ENCODE assay signal across 16 mouse cellular contexts in the genomic region with DNA sequence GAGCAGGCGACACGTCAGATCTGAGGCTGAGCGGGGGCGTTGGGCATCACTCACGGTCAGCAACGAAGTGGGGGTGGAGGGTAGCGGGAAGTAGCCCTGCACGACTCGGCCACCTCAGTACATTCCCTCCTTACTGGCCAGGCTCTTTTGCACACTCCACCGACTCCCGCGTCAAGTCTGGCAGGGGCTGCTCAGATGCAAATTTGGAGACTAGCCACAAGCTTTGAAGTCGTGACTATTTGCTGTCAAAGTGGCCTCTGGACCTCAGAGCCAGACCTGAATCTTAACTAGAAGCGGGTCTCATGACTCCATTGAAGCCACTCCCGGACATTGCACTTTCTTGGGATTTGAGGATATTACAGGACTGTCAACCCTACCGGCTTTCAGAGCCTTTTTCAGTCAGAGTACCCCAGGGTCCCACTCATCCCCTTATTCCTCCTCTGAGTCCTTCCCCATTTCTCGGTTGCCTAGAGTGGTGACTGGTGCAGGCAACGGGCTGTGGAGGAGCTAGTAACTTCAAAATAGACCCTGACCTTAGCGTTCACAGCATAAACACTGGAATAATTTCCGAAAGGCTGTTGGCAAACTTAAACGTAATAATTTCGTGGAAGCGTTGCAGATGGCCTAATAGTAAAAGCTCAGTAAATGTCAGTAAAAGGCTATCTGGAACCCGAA. TPM values are rescaled to one million over a fixed set of nuclear protein-coding genes. Genes with fewer than 3 reads are reported as not detected.
DNase-seq lines count a peak whose midpoint lies in the region; ATAC-seq and TF ChIP-seq lines count a peak whose summit lies in the region.
"Had no signal": no experiment of that assay in that cellular context is flagged by ENCODE, and none has a peak within 500 bp of the region (broad histone marks: within the 10 kb centered on the region; RNA-seq: fewer than 3 reads in every experiment).

No protein-coding gene starts in this region.

- no peak for TF ChIP-seq POLR2A in cerebellum, adult 2 months (IDR thresholded peaks at IDR 0.05; ENCODE audit: borderline replicate concordance, insufficient read depth, low read length)

- ATAC-seq in forebrain, embryonic 11.5 days (replicated peaks; ENCODE audit: low FRiP score), result peak; percentile 21; the same call in 1 of the 2 replicates
- ATAC-seq in forebrain, embryonic 16.5 days, result no peak
- peak; percentile 17; the same call in 1 of the 2 replicates for ATAC-seq in hindbrain, embryonic 12.5 days (ENCODE audit: low FRiP score)
- ATAC-seq in neural tube, embryonic 11.5 days (ENCODE audit: insufficient read depth, low FRiP score, low TSS enrichment), result no peak

- no peak overlapping the region for H3K4me2 ChIP-seq in forebrain, embryonic 11.5 days (ENCODE audit: low read depth, low read length, severe bottlenecking)
- no peak overlapping the region for H3K4me2 ChIP-seq in forebrain, embryonic 16.5 days (ENCODE audit: low read length)
- peak overlapping the region; percentile 38 for H3K4me2 ChIP-seq in hindbrain, embryonic 12.5 days (replicated peaks)
- H3K4me2 ChIP-seq in neural tube, embryonic 11.5 days (ENCODE audit: low read depth), result peak overlapping the region; percentile 15; the same call in 1 of the 2 replicates
- H3K4me2 ChIP-seq: embryonic facial prominence, embryonic 15.5 days; liver, embryonic 13.5 days had no signal

- H3K27me3 ChIP-seq in forebrain, embryonic 11.5 days (ENCODE audit: control insufficient read depth, insufficient read depth, low read length), result peaks cover 94% of the 10 kb centered on the region
- H3K27me3 ChIP-seq in forebrain, embryonic 16.5 days (replicated peaks; ENCODE audit: control insufficient read depth, insufficient read depth, low read length), result peaks cover 81% of the 10 kb centered on the region
- H3K27me3 ChIP-seq in hindbrain, embryonic 12.5 days, result peaks cover 97% of the 10 kb centered on the region
- H3K27me3 ChIP-seq in neural tube, embryonic 11.5 days (ENCODE audit: control insufficient read depth, insufficient read depth, low read length), result peaks cover 87% of the 10 kb centered on the region
- H3K27me3 ChIP-seq in cerebellum, adult 2 months (ENCODE audit: control insufficient read depth, insufficient read depth, low read length), result peaks cover 11% of the 10 kb centered on the region; the same call in 1 of the 2 replicates

- no peak for TF ChIP-seq CTCF in cerebellum, adult 2 months (IDR thresholded peaks at IDR 0.05; ENCODE audit: borderline replicate concordance, insufficient read depth, low read depth, low read length)

- WGBS in forebrain, embryonic 11.5 days, result under 1% methylated on average over 24 of the region's 24 CpGs
- under 1% methylated on average over 24 of the region's 24 CpGs for WGBS in forebrain, embryonic 16.5 days
- under 1% methylated on average over 24 of the region's 24 CpGs for WGBS in hindbrain, embryonic 12.5 days
- WGBS in neural tube, embryonic 11.5 days, result under 1% methylated on average over 24 of the region's 24 CpGs
- WGBS in cerebellum, adult 2 months, result 2% methylated on average over 24 of the region's 24 CpGs

- no peak overlapping the region for H3K4me3 ChIP-seq in forebrain, embryonic 11.5 days (ENCODE audit: low read depth, low read length)
- no peak overlapping the region for H3K4me3 ChIP-seq in forebrain, embryonic 16.5 days (replicated peaks; ENCODE audit: low read length)
- H3K4me3 ChIP-seq in hindbrain, embryonic 12.5 days, result peak overlapping the region; percentile 20
- 0 out of 2 replicates have a peak overlapping the region, but pooled peaks have one; percentile 16 for H3K4me3 ChIP-seq in neural tube, embryonic 11.5 days (ENCODE audit: low read depth, low read length)
- no peak overlapping the region for H3K4me3 ChIP-seq in cerebellum, adult 2 months (replicated peaks; ENCODE audit: insufficient read depth, low read depth, low read length)
- H3K4me3 ChIP-seq: embryonic facial prominence, embryonic 15.5 days; liver, embryonic 13.5 days had no signal

- no peaks in the 10 kb centered on the region for H3K9me3 ChIP-seq in forebrain, embryonic 11.5 days (ENCODE audit: control insufficient read depth, low read length)
- H3K9me3 ChIP-seq in forebrain, embryonic 16.5 days (ENCODE audit: control insufficient read depth, low read length), result no peaks in the 10 kb centered on the region
- no peaks in the 10 kb centered on the region for H3K9me3 ChIP-seq in hindbrain, embryonic 12.5 days (replicated peaks)
- no peaks in the 10 kb centered on the region for H3K9me3 ChIP-seq in neural tube, embryonic 11.5 days (ENCODE audit: control insufficient read depth, low read length)
- H3K9me3 ChIP-seq: embryonic facial prominence, embryonic 15.5 days; liver, embryonic 13.5 days had no signal

- 0 out of 2 replicates have a peak, but pooled peaks cover 4% of the 10 kb centered on the region for H3K4me1 ChIP-seq in forebrain, embryonic 11.5 days (replicated peaks; ENCODE audit: control insufficient read depth, insufficient read depth, low read length)
- peaks cover 6% of the 10 kb centered on the region for H3K4me1 ChIP-seq in forebrain, embryonic 16.5 days (replicated peaks; ENCODE audit: control insufficient read depth, insufficient read depth, low read length)
- peaks cover 9% of the 10 kb centered on the region for H3K4me1 ChIP-seq in hindbrain, embryonic 12.5 days
- no peaks in the 10 kb centered on the region for H3K4me1 ChIP-seq in neural tube, embryonic 11.5 days (ENCODE audit: control insufficient read depth, insufficient read depth, low read length)
- H3K4me1 ChIP-seq in cerebellum, adult 2 months (ENCODE audit: control insufficient read depth, insufficient read depth, low read length), result no peaks in the 10 kb centered on the region
- H3K4me1 ChIP-seq: liver, embryonic 13.5 days had no signal

- no peak overlapping the region for H3K9ac ChIP-seq in forebrain, embryonic 11.5 days (ENCODE audit: low read length)
- H3K9ac ChIP-seq in forebrain, embryonic 16.5 days (replicated peaks; ENCODE audit: low read depth, low read length), result no peak overlapping the region
- peak overlapping the region; percentile 6; the same call in 1 of the 2 replicates for H3K9ac ChIP-seq in hindbrain, embryonic 12.5 days
- no peak overlapping the region for H3K9ac ChIP-seq in neural tube, embryonic 11.5 days (ENCODE audit: low read length)
- H3K9ac ChIP-seq: embryonic facial prominence, embryonic 15.5 days; liver, embryonic 13.5 days had no signal

- H3K36me3 ChIP-seq in forebrain, embryonic 11.5 days (ENCODE audit: control insufficient read depth, insufficient read depth, low read length), result no peaks in the 10 kb centered on the region
- H3K36me3 ChIP-seq in forebrain, embryonic 16.5 days (ENCODE audit: control insufficient read depth, insufficient read depth), result no peaks in the 10 kb centered on the region
- no peaks in the 10 kb centered on the region for H3K36me3 ChIP-seq in hindbrain, embryonic 12.5 days
- no peaks in the 10 kb centered on the region for H3K36me3 ChIP-seq in neural tube, embryonic 11.5 days (ENCODE audit: control insufficient read depth, insufficient read depth, low read length)
- H3K36me3 ChIP-seq: embryonic facial prominence, embryonic 15.5 days; liver, embryonic 13.5 days had no signal

- H3K27ac ChIP-seq in forebrain, embryonic 11.5 days (ENCODE audit: low read depth, low read length), result no peak overlapping the region
- H3K27ac ChIP-seq in forebrain, embryonic 16.5 days (ENCODE audit: low read length), result no peak overlapping the region
- peak overlapping the region; percentile 90 for H3K27ac ChIP-seq in hindbrain, embryonic 12.5 days
- peak overlapping the region; percentile 65 for H3K27ac ChIP-seq in neural tube, embryonic 11.5 days (ENCODE audit: low read depth, low read length)
- H3K27ac ChIP-seq in cerebellum, adult 2 months (ENCODE audit: insufficient read depth, low read length), result no peak overlapping the region
- H3K27ac ChIP-seq: embryonic facial prominence, embryonic 15.5 days; liver, embryonic 13.5 days; macrophage had no signal

- DNase-seq in forebrain, embryonic 11.5 days (ENCODE audit: low spot score), result peak; percentile 54
- DNase-seq in kidney, postnatal 25 days, result peak; percentile 47 to 74
- peak; percentile 58 for DNase-seq in neural tube, embryonic 11.5 days (ENCODE audit: low spot score)
- DNase-seq in frontal cortex, postnatal 10 days (ENCODE audit: low spot score in 2 of 2), result no peak
- no peak for DNase-seq in thymus, postnatal 14 days
- no peak for DNase-seq in cerebellum, adult 2 months
- DNase-seq: adrenal gland, postnatal 25 days; cerebellum, adult 8-10 months; liver, embryonic 13.5 days; spleen, adult 18-20 months had no signal

RNA-seq across cellular contexts. Expression of gene Slc6a5, which starts 1.6 kb away (rescaled TPM):
- not detected in 2 replicates for polyA plus RNA-seq in forebrain, embryonic 11.5 days (2014; fragmentation: Nextera tagmentation; extraction: Ambion mirVana)
- polyA plus RNA-seq in forebrain, embryonic 16.5 days (2015; fragmentation: Nextera tagmentation; extraction: Ambion mirVana), result not detected in 2 replicates
- polyA plus RNA-seq in hindbrain, embryonic 12.5 days (2016; fragmentation: Nextera tagmentation; extraction: Ambion mirVana), result 8.2 and 10.0 TPM in 2 replicates
- 3.7 and 4.4 TPM in 2 replicates for polyA plus RNA-seq in neural tube, embryonic 11.5 days (2014; fragmentation: Nextera tagmentation; extraction: Ambion mirVana)
- 49.4 and 71.8 TPM in 2 replicates for polyA plus RNA-seq in cerebellum, adult 2 months (2012; rRNA removed)
- polyA plus RNA-seq: embryonic facial prominence, embryonic 15.5 days; heart, embryonic 16.5 days; intestine, embryonic 16.5 days; liver, embryonic 13.5 days; macrophage had no signal

Comparison
In these comparisons a context has a peak if more than half of its experiments do, and no peak if none do; other contexts are left out.
1. ATAC-seq: peak in forebrain, embryonic 11.5 days (single experiment) and hindbrain, embryonic 12.5 days (single experiment); none in forebrain, embryonic 16.5 days (single experiment) and neural tube, embryonic 11.5 days (single experiment).
2. DNase-seq: peak in forebrain, embryonic 11.5 days (single experiment), kidney, postnatal 25 days (2 of 2) and neural tube, embryonic 11.5 days (single experiment); none in frontal cortex, postnatal 10 days (0 of 2), thymus, postnatal 14 days (single experiment) and cerebellum, adult 2 months (0 of 2).
3. H3K27ac ChIP-seq: peak in hindbrain, embryonic 12.5 days (single experiment) and neural tube, embryonic 11.5 days (single experiment); none in forebrain, embryonic 11.5 days (single experiment), forebrain, embryonic 16.5 days (single experiment) and cerebellum, adult 2 months (single experiment).
4. H3K4me2 ChIP-seq: peak in hindbrain, embryonic 12.5 days (single experiment) and neural tube, embryonic 11.5 days (single experiment); none in forebrain, embryonic 11.5 days (single experiment) and forebrain, embryonic 16.5 days (single experiment).
5. H3K4me3 ChIP-seq: peak in hindbrain, embryonic 12.5 days (single experiment) and neural tube, embryonic 11.5 days (single experiment); none in forebrain, embryonic 11.5 days (single experiment), forebrain, embryonic 16.5 days (single experiment) and cerebellum, adult 2 months (single experiment).